Mouse (Mus musculus) liver, adult 2 months (tissue): ENCODE results near the gene Med17.

ENCODE experiments used
- CTCF ChIP-seq: fragments of 200-500 bp; IDR thresholded peaks from 2 replicates; pipeline ENCODE4 v1.5.1; 2011; ENCODE audit warnings: low read depth, low read length, control low read depth
- POLR2A ChIP-seq: fragments of 200-500 bp; IDR thresholded peaks from 2 replicates; pipeline ENCODE4 v1.6.1; 2011; ENCODE audit warnings: low read length, control low read depth; ENCODE audit not compliant: insufficient read depth; ENCODE audit errors: extremely low read depth

- TF ChIP-seq CTCF = no peak
- no peak for TF ChIP-seq POLR2A
These were observed 39.7 kb downstream of the Med17 start for GRCm38 (mm10) chr9:15240006-15240405.
